Mouse (Mus musculus) stomach, embryonic 14.5 days (tissue): ENCODE results near the gene Hspb8. TPM values are rescaled to one million over a fixed set of nuclear protein-coding genes. Genes with fewer than 3 reads are reported as not detected.
A peak's percentile ranks its signal among the peaks of the same experiment; 100 is the strongest.

Experiments used
- ATAC-seq: fragments of 200-750 bp; cut with Nextera tagmentation; 2 replicates; pipeline ENCODE4 v1.8.0; 2017; ENCODE audit warnings: low read depth, moderate TSS enrichment; ENCODE audit not compliant: insufficient number of reproducible peaks, insufficient read depth, low FRiP score
- H3K27ac ChIP-seq: fragments of 300-500 bp; sonication (generic); 2 replicates; pipeline ENCODE4 v1.5.1; 2014; ENCODE audit warnings: mild to moderate bottlenecking, low read length, moderate library complexity, mixed read lengths
- H3K27me3 ChIP-seq: fragments of 300-500 bp; sonication (generic); 2 replicates; pipeline ENCODE4 v1.6.1; 2014; ENCODE audit warnings: low read length, control low read depth, mixed read lengths; ENCODE audit not compliant: control insufficient read depth, insufficient read depth
- H3K36me3 ChIP-seq: fragments of 300-500 bp; sonication (generic); 2 replicates; pipeline ENCODE4 v1.6.1; 2014; ENCODE audit warnings: mild to moderate bottlenecking, control low read depth, low read length, moderate library complexity, mixed read lengths; ENCODE audit not compliant: control insufficient read depth, insufficient read depth
- H3K4me1 ChIP-seq: fragments of 300-500 bp; sonication (generic); 2 replicates; pipeline ENCODE4 v1.6.1; 2014; ENCODE audit warnings: low read length, control low read depth, mixed read lengths; ENCODE audit not compliant: control insufficient read depth, insufficient read depth
- H3K4me2 ChIP-seq: fragments of 300-500 bp; sonication (generic); replicated peaks from 2 replicates; pipeline ENCODE4 v1.6.1; 2014; ENCODE audit warnings: low read depth, low read length, control low read depth
- H3K4me3 ChIP-seq: fragments of 300-500 bp; sonication (generic); 2 replicates; pipeline ENCODE4 v1.5.1; 2014; ENCODE audit warnings: low read depth, low read length, control low read depth
- H3K9ac ChIP-seq: fragments of 300-500 bp; sonication (generic); replicated peaks from 2 replicates; pipeline ENCODE4 v1.6.1; 2014; ENCODE audit warnings: low read depth, mild to moderate bottlenecking, control low read depth, low read length, moderate library complexity, mixed read lengths
- H3K9me3 ChIP-seq: fragments of 300-500 bp; sonication (generic); 2 replicates; pipeline ENCODE4 v1.6.1; 2016; ENCODE audit warnings: low read depth, low read length, control low read depth; ENCODE audit not compliant: control insufficient read depth
- WGBS: fragments of 180-500 bp; shearing (Covaris S2); extraction: QIAGEN DNeasy Blood & Tissue Kit; methylation state at CpG from one replicate; pipeline ENCODE4 v1.1.7; 2014; 5-methylcytosine and 5-hydroxymethylcytosine counted together
- polyA plus RNA-seq: library from polyadenylated mRNA; unstranded; fragments of >200 nt; fragmentation: Nextera tagmentation; extraction: Ambion mirVana; gene quantifications from 2 replicates; pipeline ENCODE4 v1.2.1, GENCODE M21; 2014

Hspb8 gene
- polyA plus RNA-seq, 1 experiment from 2014 or later, result 27.4 TPM

- no peaks in the 10 kb centered on the region for H3K4me1 ChIP-seq
- H3K4me2 ChIP-seq, result peak overlapping the region; percentile 13; the same call in 1 of the 2 replicates
- no peak overlapping the region for H3K4me3 ChIP-seq
- 6% methylated on average over 11 of the region's 11 CpGs for WGBS
- no peak overlapping the region for H3K9ac ChIP-seq
- H3K27ac ChIP-seq, result no peak overlapping the region
- no peak; the same call in 1 of the 2 replicates for ATAC-seq
- no peaks in the 10 kb centered on the region for H3K27me3 ChIP-seq
- H3K36me3 ChIP-seq, result no peaks in the 10 kb centered on the region
- no peaks in the 10 kb centered on the region for H3K9me3 ChIP-seq
These were observed 25.9 kb upstream of the Hspb8 start for GRCm38 (mm10) chr5:116448409-116449191.

DNA sequence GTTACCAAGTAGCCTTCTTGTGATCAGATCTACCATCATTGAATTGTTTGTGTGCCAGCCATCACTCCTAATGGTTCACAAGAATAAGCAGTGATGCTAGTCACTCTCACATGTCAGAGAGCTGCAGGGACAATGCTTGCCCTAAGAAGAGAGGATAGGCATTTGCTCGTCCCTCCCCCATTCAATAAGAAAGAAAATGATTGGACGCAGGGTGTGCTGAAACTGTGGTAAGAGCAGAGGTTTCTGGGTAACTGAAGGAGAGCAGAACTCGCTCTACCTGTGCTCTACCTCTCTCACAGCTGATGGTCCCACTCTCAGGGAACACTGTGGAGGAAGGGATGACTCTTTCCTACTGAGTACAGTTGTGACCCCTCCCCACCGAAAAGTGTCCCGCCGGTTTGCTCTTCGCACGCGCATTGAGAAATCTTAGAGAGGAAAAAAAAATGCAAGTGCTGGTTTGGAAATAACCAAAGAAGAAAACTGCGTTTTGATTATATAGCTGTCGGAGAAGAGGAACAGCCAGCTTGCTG lies 25.2 kb upstream of the Hspb8 start:
- Histone ChIP-seq H3K27me3 (no peaks in the 10 kb centered on the region), H3K4me2 (peak overlapping the region; percentile 13; the same call in 1 of the 2 replicates), H3K27ac (no peak overlapping the region), H3K4me1 (no peaks in the 10 kb centered on the region), H3K9ac (no peak overlapping the region), H3K9me3 (no peaks in the 10 kb centered on the region), H3K36me3 (no peaks in the 10 kb centered on the region), H3K4me3 (no peak overlapping the region)
- ATAC-seq, result no peak
- 31% methylated on average over 11 of the region's 11 CpGs for WGBS

DNA sequence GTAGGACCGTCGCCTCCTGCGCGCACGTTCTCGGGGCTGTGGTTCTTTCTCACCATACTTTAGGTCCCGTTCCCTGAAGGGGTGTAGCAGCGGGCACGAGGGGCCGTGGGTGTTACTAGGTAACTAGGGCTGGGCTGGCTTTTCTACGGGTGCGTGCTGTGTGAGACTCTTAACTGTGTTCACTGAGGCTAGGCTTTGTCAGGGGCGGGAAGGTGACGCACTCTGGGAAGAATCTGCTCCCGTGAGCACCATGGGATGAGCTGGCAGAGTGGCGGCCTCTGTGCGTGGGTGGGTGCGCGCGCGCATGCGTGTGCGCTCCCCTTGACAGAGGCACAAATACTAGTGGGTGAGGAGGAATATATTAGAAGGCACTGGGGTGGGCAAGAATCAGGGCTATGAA lies 23.9 kb upstream of the Hspb8 start:
- ATAC-seq, result no peak
- H3K27me3 ChIP-seq, result no peaks in the 10 kb centered on the region
- no peak overlapping the region for H3K4me3 ChIP-seq
- H3K27ac ChIP-seq, result no peak overlapping the region
- no peak overlapping the region for H3K4me2 ChIP-seq
- H3K9ac ChIP-seq, result no peak overlapping the region
- WGBS, result 57% methylated on average over 23 of the region's 23 CpGs
- H3K9me3 ChIP-seq, result no peaks in the 10 kb centered on the region
- no peaks in the 10 kb centered on the region for H3K36me3 ChIP-seq
- no peaks in the 10 kb centered on the region for H3K4me1 ChIP-seq

DNA sequence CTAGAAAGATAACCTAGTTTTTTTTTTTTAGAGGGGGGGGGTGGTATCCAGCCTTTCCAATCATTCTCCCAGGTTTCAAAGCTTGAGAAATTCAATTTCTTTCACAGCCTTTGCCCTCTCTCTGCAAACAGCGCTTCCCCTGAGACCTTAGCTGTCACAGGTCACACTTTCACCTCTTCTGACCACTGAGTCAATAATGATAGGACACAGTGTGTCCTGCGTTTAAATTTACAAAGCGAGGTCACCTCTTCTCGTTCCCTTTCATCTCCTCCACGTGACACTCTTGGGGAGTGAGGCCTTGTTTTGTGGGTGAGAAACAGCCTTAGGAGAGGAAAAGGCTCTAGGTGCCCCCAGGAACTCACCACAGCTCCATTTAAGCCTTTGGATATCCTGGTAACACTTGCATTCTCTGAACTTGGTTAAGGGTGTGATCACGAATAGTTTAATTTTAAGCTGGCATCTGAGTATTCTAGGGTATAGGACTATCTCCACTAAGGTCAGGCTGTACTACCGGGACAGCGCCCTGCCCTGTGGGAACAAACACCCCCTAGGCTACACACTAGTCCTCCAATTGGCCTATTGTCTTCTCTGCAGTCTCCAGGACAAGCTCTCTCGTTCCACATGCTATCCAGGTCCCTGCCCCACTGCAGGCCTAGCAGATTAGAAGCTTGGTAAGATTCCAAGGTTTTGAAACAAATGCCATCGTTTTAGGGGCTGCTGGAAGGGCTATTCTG lies 23.1 kb upstream of the Hspb8 start:
- no peaks in the 10 kb centered on the region for H3K4me1 ChIP-seq
- no peak overlapping the region for H3K27ac ChIP-seq
- WGBS, result 37% methylated on average over 10 of the region's 10 CpGs
- H3K4me2 ChIP-seq, result no peak overlapping the region
- no peaks in the 10 kb centered on the region for H3K36me3 ChIP-seq
- no peak for ATAC-seq
- no peak overlapping the region for H3K9ac ChIP-seq
- no peak overlapping the region for H3K4me3 ChIP-seq
- H3K27me3 ChIP-seq, result no peaks in the 10 kb centered on the region
- H3K9me3 ChIP-seq, result no peaks in the 10 kb centered on the region

DNA sequence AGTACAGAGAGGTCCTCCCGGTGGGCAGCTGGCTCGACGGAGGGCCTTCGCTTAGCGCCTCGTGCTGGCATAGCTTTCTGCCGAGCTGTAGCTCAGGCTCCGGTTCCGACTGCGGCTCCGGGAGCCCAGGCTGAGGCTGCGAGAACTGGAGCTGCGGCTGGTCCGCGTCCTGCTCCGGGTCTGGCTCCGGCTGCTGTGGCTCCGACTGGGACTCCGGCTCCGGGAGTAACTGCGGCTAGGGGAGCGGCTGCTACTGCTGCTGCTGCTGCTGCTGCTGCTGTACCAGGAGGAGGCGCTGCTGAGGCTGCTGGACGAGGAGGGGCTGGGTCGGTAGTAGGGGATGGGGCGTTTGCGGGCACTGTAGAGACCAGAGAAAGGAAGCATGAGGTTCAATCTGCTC lies 21.9 kb upstream of the Hspb8 start:
- no peak for ATAC-seq
- WGBS, result 63% methylated on average over 27 of the region's 27 CpGs

GRCm38 (mm10) chr5:116443459-116443940 lies 20.8 kb upstream of the Hspb8 start:
- WGBS, result 82% methylated on average over 8 of the region's 8 CpGs
- no peak for ATAC-seq

More for the DNA sequence above, 21.9 kb upstream of the Hspb8 start:
- Histone ChIP-seq H3K27me3 (no peaks in the 10 kb centered on the region), H3K9ac (no peak overlapping the region), H3K27ac (no peak overlapping the region), H3K4me2 (no peak overlapping the region), H3K4me1 (no peaks in the 10 kb centered on the region), H3K36me3 (no peaks in the 10 kb centered on the region), H3K9me3 (no peaks in the 10 kb centered on the region), H3K4me3 (no peak overlapping the region)

GRCm38 (mm10) chr5:116442697-116443458 lies 20.2 kb upstream of the Hspb8 start:
- WGBS, result 77% methylated on average over 7 of the region's 7 CpGs
- H3K4me1 ChIP-seq, result no peaks in the 10 kb centered on the region
- no peaks in the 10 kb centered on the region for H3K9me3 ChIP-seq
- no peaks in the 10 kb centered on the region for H3K27me3 ChIP-seq
- no peak overlapping the region for H3K27ac ChIP-seq
- no peak overlapping the region for H3K4me3 ChIP-seq
- H3K4me2 ChIP-seq, result no peak overlapping the region
- no peak overlapping the region for H3K9ac ChIP-seq
- ATAC-seq, result no peak
- no peaks in the 10 kb centered on the region for H3K36me3 ChIP-seq

More at GRCm38 (mm10) chr5:116443459-116443940, 20.8 kb upstream of the Hspb8 start:
- Histone ChIP-seq H3K9ac (no peak overlapping the region), H3K4me1 (no peaks in the 10 kb centered on the region), H3K27ac (no peak overlapping the region), H3K4me3 (no peak overlapping the region), H3K9me3 (no peaks in the 10 kb centered on the region), H3K36me3 (no peaks in the 10 kb centered on the region), H3K27me3 (no peaks in the 10 kb centered on the region), H3K4me2 (no peak overlapping the region)

GRCm38 (mm10) chr5:116440251-116440650 lies 17.6 kb upstream of the Hspb8 start:
- WGBS, result 71% methylated on average over 4 of the region's 4 CpGs
- Histone ChIP-seq H3K4me2 (no peak overlapping the region), H3K36me3 (no peaks in the 10 kb centered on the region), H3K27me3 (no peaks in the 10 kb centered on the region), H3K27ac (no peak overlapping the region), H3K4me3 (no peak overlapping the region), H3K9me3 (no peaks in the 10 kb centered on the region), H3K9ac (no peak overlapping the region), H3K4me1 (no peaks in the 10 kb centered on the region)
- ATAC-seq, result no peak
